Mouse (Mus musculus) lung, embryonic 15.5 days (tissue): ENCODE measurements at regions not wholly inside any gene's neighbourhood (a gene's known extent, or its start where the extent isn't known, plus 50 kb on each side); places are given as distances from the start of the nearest gene placed in this dataset.

ENCODE experiments used
- ATAC-seq: fragments of 200-750 bp; cut with Nextera tagmentation; 2 replicates; pipeline ENCODE4 v1.8.0; 2017; ENCODE audit warnings: moderate number of reproducible peaks, borderline replicate concordance; ENCODE audit not compliant: low FRiP score, low TSS enrichment; ENCODE audit errors: extremely low read depth
- H3K27ac ChIP-seq: fragments of 300-500 bp; sonication (generic); 2 replicates; pipeline ENCODE4 v1.5.1; 2015; ENCODE audit warnings: moderate library complexity, mild to moderate bottlenecking, inconsistent platforms
- H3K27me3 ChIP-seq: fragments of 300-500 bp; sonication (generic); 2 replicates; pipeline ENCODE4 v1.6.1; 2015; ENCODE audit warnings: inconsistent platforms
- H3K36me3 ChIP-seq: fragments of 300-500 bp; sonication (generic); 2 replicates; pipeline ENCODE4 v1.6.1; 2015; ENCODE audit warnings: inconsistent platforms
- H3K4me1 ChIP-seq: fragments of 300-500 bp; sonication (generic); 2 replicates; pipeline ENCODE4 v1.6.1; 2015; ENCODE audit warnings: inconsistent platforms
- H3K4me2 ChIP-seq: fragments of 300-500 bp; sonication (generic); 2 replicates; pipeline ENCODE4 v1.6.1; 2015; ENCODE audit warnings: inconsistent platforms, mild to moderate bottlenecking, moderate library complexity
- H3K4me3 ChIP-seq: fragments of 300-500 bp; sonication (generic); 2 replicates; pipeline ENCODE4 v1.5.1; 2015; ENCODE audit warnings: mild to moderate bottlenecking, inconsistent platforms
- H3K9ac ChIP-seq: fragments of 300-500 bp; sonication (generic); 2 replicates; pipeline ENCODE4 v1.6.1; 2015; ENCODE audit warnings: inconsistent platforms
- H3K9me3 ChIP-seq: fragments of 300-500 bp; sonication (generic); 2 replicates; pipeline ENCODE4 v1.6.1; 2016; ENCODE audit warnings: inconsistent platforms
- whole genome bisulfite sequencing: fragments of 180-500 bp; shearing (Covaris S2); methylation state at CpG from one replicate; pipeline ENCODE4 v1.1.7; 2015; 5-methylcytosine and 5-hydroxymethylcytosine counted together

GRCm38 (mm10) chr2:158956888-158957287, 162.3 kb downstream of the Dhx35 start:
- Histone ChIP-seq H3K4me3 (no peak overlapping the region), H3K4me1 (no peaks in the 10 kb centered on the region), H3K27ac (no peak overlapping the region), H3K9ac (no peak overlapping the region), H3K4me2 (no peak overlapping the region), H3K27me3 (no peaks in the 10 kb centered on the region), H3K9me3 (no peaks in the 10 kb centered on the region), H3K36me3 (no peaks in the 10 kb centered on the region)
- 27% methylated on average over 11 of the region's 11 CpGs for WGBS
- no peak for ATAC-seq

GRCm38 (mm10) chr2:158965003-158965665, 170.5 kb downstream of the Dhx35 start:
- Histone ChIP-seq H3K9me3 (no peaks in the 10 kb centered on the region), H3K27me3 (no peaks in the 10 kb centered on the region), H3K4me2 (no peak overlapping the region), H3K4me1 (peaks cover 7% of the 10 kb centered on the region), H3K9ac (no peak overlapping the region), H3K27ac (peak overlapping the region; percentile 26; the same call in 1 of the 2 replicates), H3K36me3 (no peaks in the 10 kb centered on the region), H3K4me3 (no peak overlapping the region)
- peak; percentile 93 for ATAC-seq
- 30% methylated on average over 6 of the region's 6 CpGs for WGBS

- ATAC-seq: no peak
- Histone ChIP-seq H3K27ac (no peak overlapping the region), H3K9ac (no peak overlapping the region), H3K4me3 (no peak overlapping the region), H3K36me3 (no peaks in the 10 kb centered on the region), H3K27me3 (no peaks in the 10 kb centered on the region), H3K4me1 (no peaks in the 10 kb centered on the region), H3K4me2 (no peak overlapping the region), H3K9me3 (no peaks in the 10 kb centered on the region)
- WGBS: 31% methylated on average over 2 of the region's 2 CpGs
Measured at GRCm38 (mm10) chr2:158972178-158972577, 177.6 kb downstream of the Dhx35 start.

- 57% methylated on average over 17 of the region's 17 CpGs for WGBS
- Histone ChIP-seq H3K9me3 (no peaks in the 10 kb centered on the region), H3K36me3 (no peaks in the 10 kb centered on the region), H3K4me3 (no peak overlapping the region), H3K4me2 (no peak overlapping the region), H3K27ac (no peak overlapping the region), H3K9ac (no peak overlapping the region), H3K4me1 (no peaks in the 10 kb centered on the region), H3K27me3 (no peaks in the 10 kb centered on the region)
- no peak for ATAC-seq
Measured at GRCm38 (mm10) chr2:158985529-158986148, 191.0 kb downstream of the Dhx35 start.

- ATAC-seq: no peak
- H3K4me1 ChIP-seq: no peaks in the 10 kb centered on the region
- no peak overlapping the region for H3K27ac ChIP-seq
- 38% methylated on average over 17 of the region's 17 CpGs for WGBS
- H3K36me3 ChIP-seq: no peaks in the 10 kb centered on the region
- no peaks in the 10 kb centered on the region; the same call in 1 of the 2 replicates for H3K27me3 ChIP-seq
- no peak overlapping the region for H3K4me3 ChIP-seq
- no peaks in the 10 kb centered on the region for H3K9me3 ChIP-seq
- no peak overlapping the region for H3K9ac ChIP-seq
- H3K4me2 ChIP-seq: no peak overlapping the region
Measured at GRCm38 (mm10) chr2:159002481-159003186, 208.0 kb downstream of the Dhx35 start.

GRCm38 (mm10) chr2:159003187-159003497, 208.5 kb downstream of the Dhx35 start:
- no peak overlapping the region for H3K4me2 ChIP-seq
- ATAC-seq: no peak
- no peaks in the 10 kb centered on the region; the same call in 1 of the 2 replicates for H3K27me3 ChIP-seq
- no peak overlapping the region for H3K9ac ChIP-seq
- H3K4me1 ChIP-seq: no peaks in the 10 kb centered on the region
- no peak overlapping the region for H3K4me3 ChIP-seq
- no peaks in the 10 kb centered on the region for H3K9me3 ChIP-seq
- WGBS: 55% methylated on average over 4 of the region's 4 CpGs
- H3K27ac ChIP-seq: no peak overlapping the region
- no peaks in the 10 kb centered on the region for H3K36me3 ChIP-seq

- no peak for ATAC-seq
- Histone ChIP-seq H3K4me1 (no peaks in the 10 kb centered on the region), H3K9ac (no peak overlapping the region), H3K9me3 (no peaks in the 10 kb centered on the region), H3K27ac (no peak overlapping the region), H3K27me3 (no peaks in the 10 kb centered on the region; the same call in 1 of the 2 replicates), H3K4me2 (no peak overlapping the region), H3K36me3 (no peaks in the 10 kb centered on the region), H3K4me3 (no peak overlapping the region)
- 43% methylated on average over 9 of the region's 9 CpGs for WGBS
Measured at GRCm38 (mm10) chr2:159004417-159004816, 209.8 kb downstream of the Dhx35 start.

- Histone ChIP-seq H3K27me3 (no peaks in the 10 kb centered on the region), H3K4me3 (no peak overlapping the region), H3K9me3 (no peaks in the 10 kb centered on the region), H3K4me2 (no peak overlapping the region), H3K36me3 (no peaks in the 10 kb centered on the region), H3K27ac (no peak overlapping the region), H3K9ac (no peak overlapping the region), H3K4me1 (no peaks in the 10 kb centered on the region)
- ATAC-seq: no peak
- 66% methylated on average over 4 of the region's 4 CpGs for WGBS
Measured at GRCm38 (mm10) chr2:159012725-159013124, 218.1 kb downstream of the Dhx35 start.

GRCm38 (mm10) chr2:159014553-159014952, 219.9 kb downstream of the Dhx35 start:
- no peak for ATAC-seq
- WGBS: 72% methylated on average over 8 of the region's 8 CpGs
- no peak overlapping the region for H3K27ac ChIP-seq
- no peaks in the 10 kb centered on the region for H3K27me3 ChIP-seq
- H3K9ac ChIP-seq: no peak overlapping the region
- no peak overlapping the region for H3K4me3 ChIP-seq
- H3K36me3 ChIP-seq: no peaks in the 10 kb centered on the region
- H3K4me1 ChIP-seq: no peaks in the 10 kb centered on the region
- no peaks in the 10 kb centered on the region for H3K9me3 ChIP-seq
- no peak overlapping the region for H3K4me2 ChIP-seq

GRCm38 (mm10) chr2:159019921-159020534, 225.4 kb downstream of the Dhx35 start:
- H3K27me3 ChIP-seq: no peaks in the 10 kb centered on the region
- H3K27ac ChIP-seq: no peak overlapping the region
- H3K9ac ChIP-seq: no peak overlapping the region
- H3K9me3 ChIP-seq: no peaks in the 10 kb centered on the region
- ATAC-seq: no peak
- no peak overlapping the region for H3K4me2 ChIP-seq
- H3K36me3 ChIP-seq: no peaks in the 10 kb centered on the region
- WGBS: 51% methylated on average over 4 of the region's 4 CpGs
- H3K4me1 ChIP-seq: no peaks in the 10 kb centered on the region
- no peak overlapping the region for H3K4me3 ChIP-seq

- Histone ChIP-seq H3K4me3 (no peak overlapping the region), H3K9me3 (no peaks in the 10 kb centered on the region), H3K36me3 (no peaks in the 10 kb centered on the region), H3K27me3 (no peaks in the 10 kb centered on the region), H3K9ac (no peak overlapping the region), H3K4me2 (no peak overlapping the region), H3K4me1 (no peaks in the 10 kb centered on the region), H3K27ac (no peak overlapping the region)
- 60% methylated on average over 8 of the region's 8 CpGs for WGBS
- ATAC-seq: no peak
Measured at GRCm38 (mm10) chr2:159032147-159032546, 237.5 kb downstream of the Dhx35 start.

GRCm38 (mm10) chr2:159039916-159040315, 245.3 kb downstream of the Dhx35 start:
- no peak overlapping the region for H3K4me3 ChIP-seq
- H3K4me2 ChIP-seq: no peak overlapping the region
- H3K36me3 ChIP-seq: no peaks in the 10 kb centered on the region
- no peaks in the 10 kb centered on the region for H3K4me1 ChIP-seq
- no peak for ATAC-seq
- H3K9me3 ChIP-seq: no peaks in the 10 kb centered on the region
- no peak overlapping the region for H3K9ac ChIP-seq
- H3K27ac ChIP-seq: no peak overlapping the region
- 26% methylated on average over 4 of the region's 4 CpGs for WGBS
- H3K27me3 ChIP-seq: no peaks in the 10 kb centered on the region
